Mouse (Mus musculus): ENCODE measurements at regions not wholly inside any gene's neighbourhood (a gene's known extent, or its start where the extent isn't known, plus 50 kb on each side); places are given as distances from the start of the nearest gene placed in this dataset.

DNA sequence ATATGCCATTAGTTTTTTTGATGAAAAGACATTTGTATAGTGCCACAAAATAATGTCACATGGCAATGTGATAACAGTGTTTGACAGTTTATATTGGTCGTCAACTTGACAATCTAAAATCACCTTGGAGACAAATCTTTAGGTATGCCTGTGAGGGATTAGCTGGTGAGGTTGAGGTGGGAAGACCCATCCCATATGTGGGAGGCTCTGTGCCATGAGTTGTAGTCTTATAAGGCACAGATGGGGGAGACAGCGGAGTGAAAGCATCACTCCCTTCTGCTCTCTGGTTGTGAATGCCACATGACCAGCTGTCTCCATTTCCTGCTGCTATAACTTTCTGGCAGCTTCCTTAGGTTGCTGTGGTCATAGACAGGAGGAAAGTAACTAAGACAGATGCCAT is 242.4 kb upstream of the Ccdc54 start:
- Histone ChIP-seq H3K9me3 (ENCODE audit: low read length) (no peaks in the 10 kb centered on the region), H3K4me2 (ENCODE audit: low read depth, low read length, poor library complexity, severe bottlenecking) (no peak overlapping the region), H3K27me3 (ENCODE audit: insufficient read depth, low read length) (no peaks in the 10 kb centered on the region), H3K4me1 (ENCODE audit: insufficient read depth, low read length) (no peaks in the 10 kb centered on the region), H3K27ac (ENCODE audit: low read depth, low read length) (no peak overlapping the region), H3K4me3 (ENCODE audit: low read depth, low read length) (no peak overlapping the region), H3K36me3 (ENCODE audit: insufficient read depth, low read length) (no peaks in the 10 kb centered on the region), H3K9ac (replicated peaks; ENCODE audit: low read length, poor library complexity, severe bottlenecking) (no peak overlapping the region)
- 93% methylated on average over 2 of the region's 2 CpGs for WGBS
- ATAC-seq (ENCODE audit: low FRiP score), result no peak
- no peak for DNase-seq (ENCODE audit: low spot score)
- no peak for TF ChIP-seq CTCF (IDR thresholded peaks at IDR 0.05)

- Histone ChIP-seq H3K4me3 (ENCODE audit: low read depth, low read length) (no peak overlapping the region), H3K4me2 (ENCODE audit: low read depth, low read length, poor library complexity, severe bottlenecking) (no peak overlapping the region), H3K4me1 (ENCODE audit: insufficient read depth, low read length) (no peaks in the 10 kb centered on the region), H3K9me3 (ENCODE audit: low read length) (no peaks in the 10 kb centered on the region), H3K36me3 (ENCODE audit: insufficient read depth, low read length) (no peaks in the 10 kb centered on the region), H3K9ac (replicated peaks; ENCODE audit: low read length, poor library complexity, severe bottlenecking) (no peak overlapping the region), H3K27me3 (ENCODE audit: insufficient read depth, low read length) (no peaks in the 10 kb centered on the region), H3K27ac (ENCODE audit: low read depth, low read length) (no peak overlapping the region)
- ATAC-seq (ENCODE audit: low FRiP score) (no peak), DNase-seq (ENCODE audit: low spot score) (no peak)
- no peak for TF ChIP-seq CTCF (IDR thresholded peaks at IDR 0.05)
- WGBS, result 64% methylated on average over 7 of the region's 7 CpGs
These were observed 231.4 kb upstream of the Ccdc54 start for GRCm38 (mm10) chr16:50822352-50822751.

GRCm38 (mm10) chr16:50814626-50815025 is 223.7 kb upstream of the Ccdc54 start:
- Histone ChIP-seq H3K27me3 (ENCODE audit: insufficient read depth, low read length) (no peaks in the 10 kb centered on the region), H3K27ac (ENCODE audit: low read depth, low read length) (no peak overlapping the region), H3K4me1 (ENCODE audit: insufficient read depth, low read length) (no peaks in the 10 kb centered on the region), H3K4me2 (ENCODE audit: low read depth, low read length, poor library complexity, severe bottlenecking) (no peak overlapping the region), H3K36me3 (ENCODE audit: insufficient read depth, low read length) (no peaks in the 10 kb centered on the region), H3K4me3 (ENCODE audit: low read depth, low read length) (no peak overlapping the region), H3K9ac (replicated peaks; ENCODE audit: low read length, poor library complexity, severe bottlenecking) (no peak overlapping the region), H3K9me3 (ENCODE audit: low read length) (no peaks in the 10 kb centered on the region)
- no peak for ATAC-seq (ENCODE audit: low FRiP score)
- 72% methylated on average over 4 of the region's 4 CpGs for WGBS
- TF ChIP-seq CTCF (IDR thresholded peaks at IDR 0.05), result no peak
- DNase-seq (ENCODE audit: low spot score), result no peak

DNA sequence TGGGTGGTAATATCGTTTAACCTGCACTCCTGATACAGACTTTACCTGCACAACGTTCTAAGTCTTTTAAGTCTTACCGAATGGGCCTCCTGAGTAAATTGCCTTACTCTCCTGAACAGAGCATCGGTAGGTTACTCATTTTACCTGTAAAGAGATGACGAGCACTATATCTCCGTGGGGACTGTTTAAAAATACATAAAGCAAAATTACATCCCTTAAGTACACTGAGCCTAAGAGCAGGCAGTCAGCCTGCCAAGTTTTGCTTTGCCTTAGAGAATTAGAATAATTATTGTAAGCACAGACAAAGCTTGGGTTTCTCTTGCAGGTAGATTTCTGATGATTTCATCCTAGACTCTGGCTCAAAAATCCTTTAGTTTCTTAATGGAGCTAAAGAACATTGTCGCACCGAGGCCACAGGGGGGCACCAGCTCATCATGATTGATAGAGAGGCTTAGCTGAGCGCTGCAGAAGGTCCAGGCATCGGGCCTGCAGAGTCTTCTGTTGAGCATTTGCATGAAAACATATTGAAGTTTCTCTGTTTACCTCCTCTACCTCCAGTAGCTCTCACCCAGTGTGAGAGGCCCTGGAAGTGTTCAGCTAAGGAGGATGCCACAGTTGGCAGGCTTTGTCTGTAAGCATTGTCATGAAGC is 208.3 kb upstream of the Ccdc54 start:
- Histone ChIP-seq H3K4me1 (ENCODE audit: insufficient read depth, low read length) (no peaks in the 10 kb centered on the region), H3K4me3 (ENCODE audit: low read depth, low read length) (no peak overlapping the region), H3K27ac (ENCODE audit: low read depth, low read length) (no peak overlapping the region), H3K9ac (replicated peaks; ENCODE audit: low read length, poor library complexity, severe bottlenecking) (no peak overlapping the region), H3K9me3 (ENCODE audit: low read length) (no peaks in the 10 kb centered on the region), H3K36me3 (ENCODE audit: insufficient read depth, low read length) (no peaks in the 10 kb centered on the region), H3K27me3 (ENCODE audit: insufficient read depth, low read length) (no peaks in the 10 kb centered on the region), H3K4me2 (ENCODE audit: low read depth, low read length, poor library complexity, severe bottlenecking) (no peak overlapping the region)
- DNase-seq (ENCODE audit: low spot score) (peak; percentile 88), ATAC-seq (ENCODE audit: low FRiP score) (peak; percentile 76)
- 45% methylated on average over 10 of the region's 10 CpGs for WGBS
- peak; percentile 88 for TF ChIP-seq CTCF (IDR thresholded peaks at IDR 0.05)

- H3K4me2 ChIP-seq (ENCODE audit: low read depth, low read length, poor library complexity, severe bottlenecking), result no peak overlapping the region
- H3K9me3 ChIP-seq (ENCODE audit: low read length), result no peaks in the 10 kb centered on the region
- H3K27ac ChIP-seq (ENCODE audit: low read depth, low read length), result no peak overlapping the region
- no peaks in the 10 kb centered on the region for H3K36me3 ChIP-seq (ENCODE audit: insufficient read depth, low read length)
- H3K27me3 ChIP-seq (ENCODE audit: insufficient read depth, low read length), result no peaks in the 10 kb centered on the region
- H3K4me3 ChIP-seq (ENCODE audit: low read depth, low read length), result no peak overlapping the region
- no peaks in the 10 kb centered on the region for H3K4me1 ChIP-seq (ENCODE audit: insufficient read depth, low read length)
- 88% methylated on average over 6 of the region's 6 CpGs for WGBS
- TF ChIP-seq CTCF (IDR thresholded peaks at IDR 0.05), result no peak
- DNase-seq (ENCODE audit: low spot score), result no peak
- H3K9ac ChIP-seq (replicated peaks; ENCODE audit: low read length, poor library complexity, severe bottlenecking), result no peak overlapping the region
- no peak for ATAC-seq (ENCODE audit: low FRiP score)
These were observed 207.1 kb upstream of the Ccdc54 start for GRCm38 (mm10) chr16:50798095-50798494.

- H3K4me3 ChIP-seq (ENCODE audit: low read depth, low read length), result no peak overlapping the region
- no peak for ATAC-seq (ENCODE audit: low FRiP score)
- no peaks in the 10 kb centered on the region for H3K36me3 ChIP-seq (ENCODE audit: insufficient read depth, low read length)
- no peak overlapping the region for H3K9ac ChIP-seq (replicated peaks; ENCODE audit: low read length, poor library complexity, severe bottlenecking)
- H3K4me2 ChIP-seq (ENCODE audit: low read depth, low read length, poor library complexity, severe bottlenecking), result no peak overlapping the region
- no peak for TF ChIP-seq CTCF (IDR thresholded peaks at IDR 0.05)
- H3K9me3 ChIP-seq (ENCODE audit: low read length), result no peaks in the 10 kb centered on the region
- 81% methylated on average over 2 of the region's 2 CpGs for WGBS
- no peaks in the 10 kb centered on the region for H3K27me3 ChIP-seq (ENCODE audit: insufficient read depth, low read length)
- no peak for DNase-seq (ENCODE audit: low spot score)
- H3K4me1 ChIP-seq (ENCODE audit: insufficient read depth, low read length), result no peaks in the 10 kb centered on the region
- no peak overlapping the region for H3K27ac ChIP-seq (ENCODE audit: low read depth, low read length)
These were observed 202.0 kb upstream of the Ccdc54 start for GRCm38 (mm10) chr16:50792960-50793359.

Measured in midbrain, postnatal 0 days (tissue).